Mouse (Mus musculus): ENCODE results near the gene Spaca6. TPM values are rescaled to one million over a fixed set of nuclear protein-coding genes. Genes with fewer than 3 reads are reported as not detected.

The Spaca6 gene
- polyA plus RNA-seq, 1 experiment, result 4.3 TPM

DNA sequence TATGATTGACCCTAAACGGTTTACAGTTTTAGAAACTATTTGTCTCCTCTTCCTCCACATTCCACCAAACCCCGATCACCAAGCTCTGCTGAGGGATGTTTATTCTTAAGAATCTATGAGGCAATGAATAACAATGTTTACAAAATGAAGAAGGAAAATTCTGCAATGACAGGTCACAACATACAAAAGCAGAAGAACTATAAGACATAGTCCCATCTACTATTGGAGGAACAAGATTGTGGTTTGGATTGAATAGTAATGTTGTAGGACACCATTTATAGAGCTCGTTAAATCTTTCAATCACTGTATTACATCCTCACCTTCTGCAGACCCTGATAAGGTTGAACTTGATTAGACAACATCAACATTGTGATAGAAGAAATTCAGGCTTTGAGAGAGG is 55.7 kb downstream of the Spaca6 start:
- Histone ChIP-seq H3K27me3 (ENCODE audit: control insufficient read depth, insufficient read depth, low read length) (no peaks in the 10 kb centered on the region), H3K4me1 (ENCODE audit: control insufficient read depth, insufficient read depth, insufficient read length, low read length) (no peaks in the 10 kb centered on the region), H3K27ac (ENCODE audit: insufficient read depth, low read depth, low read length) (no peak overlapping the region), H3K36me3 (ENCODE audit: control insufficient read depth, insufficient read depth, low read length) (no peaks in the 10 kb centered on the region), H3K4me3 (ENCODE audit: low read depth, low read length) (no peak overlapping the region)
- 75% methylated on average over 3 of the region's 3 CpGs for WGBS
- no peak for TF ChIP-seq POLR2A (IDR thresholded peaks at IDR 0.05; ENCODE audit: low read depth, low read length)
- no peak for TF ChIP-seq CTCF (IDR thresholded peaks at IDR 0.05; ENCODE audit: extremely low read depth, insufficient read length, insufficient replicate concordance, low read depth, low read length)

DNA sequence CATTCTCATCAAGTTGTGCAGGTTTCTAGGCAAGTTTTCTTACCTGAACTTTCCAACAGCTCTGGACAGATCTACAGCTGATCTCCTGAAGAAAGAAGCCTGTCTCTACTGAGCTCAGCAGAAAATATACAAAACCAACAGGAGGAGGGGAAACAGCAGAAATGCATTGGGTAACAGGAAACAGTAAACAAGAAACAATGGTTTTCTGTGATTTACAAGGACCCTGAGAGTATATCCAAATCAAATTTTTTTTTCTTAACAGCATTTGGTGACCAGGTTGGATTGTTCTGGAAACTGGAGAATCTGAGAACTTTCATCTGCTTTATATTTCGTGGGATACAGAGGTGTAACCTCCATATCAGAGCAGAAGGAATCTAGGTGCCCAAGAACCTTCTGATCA is 56.9 kb downstream of the Spaca6 start, which contains the start of gene Fpr1:
Fpr1 (minus strand) TSS at position 101 of the 400 bp plus-strand sequence.
- H3K27ac ChIP-seq (ENCODE audit: insufficient read depth, low read depth, low read length), result no peak within 1 kb of the TSS
- no peak within 1 kb of the TSS for H3K4me3 ChIP-seq (ENCODE audit: low read depth, low read length)
- TF ChIP-seq CTCF (IDR thresholded peaks at IDR 0.05; ENCODE audit: extremely low read depth, insufficient read length, insufficient replicate concordance, low read depth, low read length), result no peak
- no peak for TF ChIP-seq POLR2A (IDR thresholded peaks at IDR 0.05; ENCODE audit: low read depth, low read length)
- no peaks in the 10 kb centered on the region for H3K36me3 ChIP-seq (ENCODE audit: control insufficient read depth, insufficient read depth, low read length)
- WGBS, result 46% methylated on average over 1 of the region's 1 CpGs
- H3K4me1 ChIP-seq (ENCODE audit: control insufficient read depth, insufficient read depth, insufficient read length, low read length), result no peaks in the 10 kb centered on the region
- no peaks in the 10 kb centered on the region for H3K27me3 ChIP-seq (ENCODE audit: control insufficient read depth, insufficient read depth, low read length)

DNA sequence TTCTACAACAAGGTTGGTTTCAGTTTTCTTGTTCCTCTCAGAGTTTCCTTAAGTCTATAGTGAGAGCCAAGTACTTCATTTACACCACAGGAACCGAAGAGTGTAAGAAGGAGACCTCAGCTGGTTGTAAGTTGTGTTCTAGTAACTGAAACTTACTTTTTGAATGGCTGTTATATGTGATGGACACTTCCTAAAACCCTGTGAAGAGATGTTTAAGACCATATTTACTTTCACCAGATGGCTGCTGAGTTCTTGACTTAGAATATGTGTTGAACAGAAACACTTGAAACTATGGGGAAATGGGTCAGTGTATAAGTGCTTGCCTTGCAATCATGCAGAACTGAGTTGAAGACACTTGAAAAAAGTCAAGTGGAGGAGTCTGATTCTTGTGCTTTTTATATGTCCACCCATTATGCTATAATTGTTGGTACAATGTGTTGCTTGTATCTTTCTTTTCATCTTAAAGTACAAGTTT is 60.9 kb downstream of the Spaca6 start, which contains the start of the genes Fpr2 and Fpr3:
Fpr2 (plus strand) TSS at position 51 of the 475 bp plus-strand sequence.
Fpr3 (plus strand) TSS at position 79 of the 475 bp plus-strand sequence.
- Histone ChIP-seq H3K4me1 (ENCODE audit: control insufficient read depth, insufficient read depth, insufficient read length, low read length) (no peaks in the 10 kb centered on the region), H3K27ac (ENCODE audit: insufficient read depth, low read depth, low read length) (no peak within 1 kb of the TSS), H3K4me3 (ENCODE audit: low read depth, low read length) (no peak within 1 kb of the TSS), H3K27me3 (ENCODE audit: control insufficient read depth, insufficient read depth, low read length) (no peaks in the 10 kb centered on the region), H3K36me3 (ENCODE audit: control insufficient read depth, insufficient read depth, low read length) (no peaks in the 10 kb centered on the region)
- TF ChIP-seq POLR2A (IDR thresholded peaks at IDR 0.05; ENCODE audit: low read depth, low read length) (no peak), CTCF (IDR thresholded peaks at IDR 0.05; ENCODE audit: extremely low read depth, insufficient read length, insufficient replicate concordance, low read depth, low read length) (no peak)
- 37% methylated on average over 1 of the region's 1 CpGs for WGBS

DNA sequence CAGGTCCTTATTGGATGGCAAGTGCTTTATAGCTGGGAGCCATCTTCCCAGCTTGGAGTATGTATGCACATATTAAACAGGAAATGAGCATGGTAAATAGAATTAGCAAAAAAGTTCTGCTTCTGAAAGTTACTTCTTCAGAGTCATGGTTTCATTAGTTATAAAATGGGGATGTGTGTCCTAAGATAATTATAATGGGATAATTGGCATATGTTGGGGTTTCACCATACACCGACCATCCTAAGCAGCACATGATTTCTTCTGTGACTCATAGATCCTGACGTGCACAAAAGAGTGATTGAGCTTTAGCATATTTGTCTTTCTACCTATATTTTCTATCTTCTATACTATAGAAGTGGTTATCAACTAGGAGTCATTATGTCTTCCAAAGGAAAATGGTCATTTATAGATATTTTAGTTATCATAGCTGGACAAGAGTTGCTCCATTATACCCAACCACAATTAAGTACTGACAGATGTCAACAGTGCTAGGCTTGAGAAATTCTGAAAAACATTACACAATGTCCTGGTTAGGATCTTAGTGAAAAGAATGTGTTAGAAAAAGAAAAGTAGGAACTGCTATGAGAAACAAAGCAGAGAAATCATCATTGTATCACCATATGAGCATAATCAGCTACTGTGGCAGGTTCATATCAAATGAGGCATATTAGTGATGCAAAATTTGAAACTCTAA is 62.9 kb downstream of the Spaca6 start:
- WGBS, result 77% methylated on average over 2 of the region's 2 CpGs
- H3K4me1 ChIP-seq (ENCODE audit: control insufficient read depth, insufficient read depth, insufficient read length, low read length), result no peaks in the 10 kb centered on the region
- H3K36me3 ChIP-seq (ENCODE audit: control insufficient read depth, insufficient read depth, low read length), result no peaks in the 10 kb centered on the region
- no peak for TF ChIP-seq CTCF (IDR thresholded peaks at IDR 0.05; ENCODE audit: extremely low read depth, insufficient read length, insufficient replicate concordance, low read depth, low read length)
- no peak for TF ChIP-seq POLR2A (IDR thresholded peaks at IDR 0.05; ENCODE audit: low read depth, low read length)
- no peak overlapping the region for H3K27ac ChIP-seq (ENCODE audit: insufficient read depth, low read depth, low read length)
- no peak overlapping the region for H3K4me3 ChIP-seq (ENCODE audit: low read depth, low read length)
- H3K27me3 ChIP-seq (ENCODE audit: control insufficient read depth, insufficient read depth, low read length), result no peaks in the 10 kb centered on the region

Other genes starting within 250 kb of the Spaca6 start
- gene Lnpep, start 202.1 kb upstream of the Spaca6 start, polyA plus RNA-seq (2012; rRNA removed), result 1.8 and 3.4 TPM in 2 replicates
- gene Vmn2r90, start 123.4 kb upstream of the Spaca6 start, polyA plus RNA-seq (2012; rRNA removed), result not detected in 2 replicates
- 0.16 and 0.29 TPM in 2 replicates for gene Has1, start 28.0 kb downstream of the Spaca6 start, polyA plus RNA-seq (2012; rRNA removed)
- gene Fpr1, start 56.8 kb downstream of the Spaca6 start, polyA plus RNA-seq (2012; rRNA removed), result 0.09 and 0.11 TPM in 2 replicates
- gene Fpr2, start 60.7 kb downstream of the Spaca6 start, polyA plus RNA-seq (2012; rRNA removed), result 0.19 TPM in 1 of 2 replicates, not detected in the other
- not detected in 2 replicates for gene Fpr3, start 60.7 kb downstream of the Spaca6 start, polyA plus RNA-seq (2012; rRNA removed)
- not detected in 2 replicates for gene Fpr-rs4, start 194.6 kb downstream of the Spaca6 start, polyA plus RNA-seq (2012; rRNA removed)
- gene Vmn2r124, start 222.3 kb downstream of the Spaca6 start, polyA plus RNA-seq (2012; rRNA removed), result not detected in 2 replicates